Mouse (Mus musculus) leukemia stem cell, adult 10-12 weeks (primary cell): ENCODE results near the gene 9130008F23Rik. TPM values are rescaled to one million over a fixed set of nuclear protein-coding genes. Genes with fewer than 3 reads are reported as not detected.

Experiments used
- polyA plus RNA-seq: library from polyadenylated mRNA; stranded (reverse); fragments of >175 nt; gene quantifications from 2 replicates; pipeline ENCODE4 v1.2.3, GENCODE M21; 2012; ENCODE audit warnings: low replicate concordance

The 9130008F23Rik gene
- 0.41 TPM in 1 of 2 replicates, not detected in the other for polyA plus RNA-seq

DNA sequence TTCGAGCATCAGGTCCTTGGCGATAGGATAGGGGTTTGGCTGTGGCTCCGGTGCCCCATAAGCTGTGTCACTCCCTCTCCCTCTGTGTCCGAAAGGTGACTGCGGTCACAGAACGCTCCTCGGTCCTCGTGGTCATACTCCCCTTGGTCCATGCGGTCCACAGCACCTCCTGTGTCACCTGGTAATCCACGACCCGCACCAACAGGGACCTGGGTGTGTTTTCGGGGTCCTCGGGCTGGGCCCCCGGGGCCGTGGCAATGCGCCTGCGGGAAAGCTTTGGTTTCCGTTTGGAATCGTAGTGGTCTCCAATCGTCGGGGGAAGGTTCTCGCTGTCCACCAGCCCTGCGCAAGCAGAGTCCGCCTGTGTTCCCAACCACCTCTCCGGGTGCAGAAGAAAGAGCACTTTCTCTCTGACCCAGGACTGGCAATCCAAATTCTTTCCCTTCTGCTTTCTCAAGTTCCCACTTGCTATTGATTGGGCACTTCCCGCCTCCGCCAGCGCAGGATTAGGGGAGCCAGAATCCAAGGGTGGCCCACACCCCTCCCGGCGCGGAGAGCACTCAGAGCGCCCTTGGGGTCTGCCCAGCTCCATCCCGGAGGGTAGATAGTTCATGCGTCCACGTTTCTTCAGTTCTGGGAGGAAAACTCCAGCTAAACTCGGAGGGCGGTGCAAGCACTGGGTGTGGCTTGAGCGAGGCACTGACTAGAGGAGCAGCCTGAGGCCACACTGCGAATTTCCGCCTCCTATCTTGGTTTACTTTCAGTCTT is at the start of gene 9130008F23Rik:
TSS of gene 9130008F23Rik (minus strand) at position 636 of the 768 bp plus-strand sequence.

DNA sequence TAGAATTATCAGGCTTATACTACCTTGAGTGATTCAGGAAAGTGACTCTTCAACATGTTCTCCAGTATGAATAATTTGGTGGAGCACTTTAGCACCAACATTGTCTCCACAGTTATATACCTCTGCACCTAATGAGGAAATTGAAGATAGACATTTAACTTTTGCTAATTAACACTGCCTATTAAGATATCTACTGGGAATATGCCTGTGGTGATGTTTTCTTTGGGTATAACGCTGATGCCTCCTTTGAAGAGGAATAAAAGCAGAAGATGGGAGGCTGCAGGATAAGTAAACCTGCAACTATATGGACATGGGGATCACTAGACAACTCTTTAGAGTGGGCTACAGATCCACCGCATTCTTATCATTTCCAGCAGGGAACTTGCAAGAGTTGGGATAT is 33.9 kb upstream of the 9130008F23Rik start, which contains the start of gene Glyatl3:
TSS of gene Glyatl3 (minus strand) at position 101 of the 400 bp plus-strand sequence.

Other genes with a start within 250 kb of the 9130008F23Rik start
- not detected in 2 replicates for gene Esp3, start 248.5 kb downstream of the 9130008F23Rik start, polyA plus RNA-seq
- gene Esp1, start 153.4 kb downstream of the 9130008F23Rik start, polyA plus RNA-seq, result not detected in 2 replicates
- gene Crisp2, start 73.6 kb downstream of the 9130008F23Rik start, polyA plus RNA-seq, result 0.19 TPM in 1 of 2 replicates, not detected in the other
- 28.1 and 92.5 TPM in 2 replicates for gene Rhag, start 69.4 kb downstream of the 9130008F23Rik start, polyA plus RNA-seq
- not detected in 2 replicates for gene Glyatl3, start 33.8 kb upstream of the 9130008F23Rik start, polyA plus RNA-seq
- 0.14 and 3.8 TPM in 2 replicates for gene Mut, start 54.1 kb upstream of the 9130008F23Rik start, polyA plus RNA-seq
- gene Cenpq, start 54.5 kb upstream of the 9130008F23Rik start, polyA plus RNA-seq, result 0.32 and 1.3 TPM in 2 replicates